Mouse (Mus musculus) frontal cortex, adult (tissue): ENCODE data around the gene Gm5475.

Source experiments
- ATAC-seq: cut with Nextera tagmentation; 2 replicates; pipeline ENCODE4 v1.9.2; 2017; ENCODE audit warnings: mild to moderate bottlenecking, moderate library complexity, mixed read lengths; ENCODE audit not compliant: low TSS enrichment

Gene Gm5475

DNA sequence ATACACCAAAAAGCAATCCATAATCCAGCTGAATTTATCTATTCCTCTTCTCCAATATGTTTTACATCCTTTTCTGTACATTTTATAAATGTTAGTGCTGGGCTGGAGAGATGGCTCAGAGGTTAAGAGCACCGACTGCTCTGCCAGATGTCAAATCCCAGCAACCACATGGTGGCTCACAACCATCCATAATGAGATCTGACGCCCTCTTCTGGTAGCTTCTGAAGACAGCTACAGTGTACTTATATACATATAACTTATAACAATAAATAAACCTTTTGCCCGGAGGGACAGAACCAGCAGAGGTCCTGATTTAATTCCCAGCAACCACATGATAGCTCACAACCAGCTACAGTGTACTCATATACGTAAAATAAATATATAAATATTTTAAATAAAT is 26.6 kb downstream of the Gm5475 start:
- ATAC-seq, result no peak

DNA sequence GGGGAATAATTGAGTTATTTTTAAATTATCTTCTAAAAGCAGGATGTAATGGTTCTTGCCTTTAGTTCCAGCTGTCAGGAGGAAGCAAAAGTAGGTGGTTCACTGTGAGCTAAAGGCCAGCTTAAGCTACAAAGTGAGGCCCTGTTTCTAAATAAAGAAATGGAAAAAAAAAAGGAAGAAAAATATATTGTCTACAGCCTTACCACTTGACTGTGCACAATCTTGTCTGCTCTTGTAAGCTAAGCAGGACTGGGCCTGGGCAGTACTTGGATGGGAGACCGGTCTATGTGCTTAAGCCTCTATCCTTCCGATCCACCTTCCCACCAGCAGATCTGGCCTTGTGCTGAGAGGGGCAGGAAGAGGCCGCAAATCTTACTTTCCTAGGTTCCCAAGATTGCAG is 27.5 kb downstream of the Gm5475 start:
- no peak for ATAC-seq

DNA sequence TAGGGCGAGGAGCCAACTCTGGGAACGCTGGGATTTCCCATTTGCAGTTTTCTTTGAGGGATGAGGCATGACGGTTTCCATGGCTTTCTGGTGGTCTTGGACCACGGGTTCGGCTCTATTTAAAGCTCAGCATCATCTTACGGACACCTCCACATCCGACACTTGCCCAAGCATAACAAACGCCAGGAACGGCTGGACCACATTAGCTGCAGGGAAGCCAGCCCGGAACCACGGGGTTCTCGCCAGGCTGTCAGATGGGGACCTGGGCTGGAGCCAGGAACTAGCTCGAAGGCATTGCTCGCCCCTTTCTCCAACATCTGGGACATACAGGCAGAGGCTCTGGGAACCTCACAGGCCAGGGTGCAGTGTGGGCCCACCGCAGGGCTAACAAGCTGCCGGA is 29.3 kb downstream of the Gm5475 start:
- peak; percentile 65; the same call in 1 of the 2 replicates for ATAC-seq

DNA sequence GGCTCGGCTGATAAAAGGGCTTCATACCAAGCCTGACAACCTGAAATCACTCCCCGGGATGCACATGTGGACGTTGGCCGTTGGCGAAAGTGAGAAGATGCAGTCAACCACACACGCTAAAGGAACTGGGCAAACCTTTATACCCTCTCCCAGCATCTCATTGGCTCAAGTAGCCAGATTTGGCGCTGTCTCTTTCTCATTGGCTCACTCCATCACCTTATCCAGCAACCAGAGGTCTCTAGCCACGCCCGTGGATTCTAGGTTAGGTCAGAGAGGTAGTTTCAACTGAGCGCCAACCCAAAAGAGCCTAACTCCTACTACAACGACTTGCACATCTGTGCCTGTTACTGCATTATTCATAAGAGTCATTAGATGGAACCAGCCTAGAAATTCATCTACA is 30.5 kb downstream of the Gm5475 start:
- no peak for ATAC-seq

GRCm38 (mm10) chr15:100456356-100456991 is 34.5 kb downstream of the Gm5475 start:
- ATAC-seq, result no peak

- peak; percentile 92 for ATAC-seq
These were observed 35.4 kb downstream of the Gm5475 start for GRCm38 (mm10) chr15:100457340-100457739.

GRCm38 (mm10) chr15:100458055-100458454 is 36.1 kb downstream of the Gm5475 start:
- 0 out of 2 replicates have a peak, but pooled peaks have one; percentile 31 for ATAC-seq

DNA sequence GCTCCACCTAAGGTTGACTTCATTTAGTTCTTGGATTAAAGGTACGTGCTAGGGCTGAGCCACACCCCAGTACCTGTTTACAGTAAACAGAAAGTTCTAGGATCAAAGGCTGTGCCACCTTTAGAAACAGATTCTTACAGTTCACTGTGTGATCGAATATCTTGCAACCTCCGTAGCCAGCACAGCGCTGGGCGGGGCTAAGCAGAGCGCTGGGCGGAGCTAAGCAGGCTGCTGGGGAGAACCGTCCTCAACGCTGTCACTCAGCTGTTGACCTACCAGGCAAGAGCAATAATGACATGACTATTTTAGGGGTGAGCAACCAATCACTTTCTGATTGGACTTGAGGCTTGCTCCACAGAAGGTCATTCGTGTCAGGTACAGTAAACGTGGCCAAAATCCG is 39.0 kb downstream of the Gm5475 start:
- no peak for ATAC-seq

DNA sequence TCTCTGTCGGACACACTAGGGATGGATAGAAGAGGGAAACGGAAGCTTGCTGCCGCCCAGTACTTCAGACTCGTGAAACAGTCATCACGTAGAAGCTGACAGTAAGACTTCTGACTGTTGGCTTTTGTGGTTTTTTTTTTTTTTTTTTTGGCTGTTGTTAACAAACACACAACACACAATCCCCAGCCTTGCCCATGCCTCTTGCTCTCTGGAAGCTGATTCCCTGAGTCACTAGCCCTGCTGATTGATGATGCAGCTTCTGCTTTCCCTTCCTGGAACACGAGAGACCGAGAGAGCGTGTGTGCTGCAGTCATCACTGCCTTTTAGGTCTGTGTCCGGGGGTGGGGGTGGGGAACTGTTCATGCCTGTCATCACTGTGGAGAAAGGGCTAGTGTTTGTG is 39.7 kb downstream of the Gm5475 start:
- no peak for ATAC-seq

GRCm38 (mm10) chr15:100462086-100462485 is 40.1 kb downstream of the Gm5475 start:
- no peak for ATAC-seq

DNA sequence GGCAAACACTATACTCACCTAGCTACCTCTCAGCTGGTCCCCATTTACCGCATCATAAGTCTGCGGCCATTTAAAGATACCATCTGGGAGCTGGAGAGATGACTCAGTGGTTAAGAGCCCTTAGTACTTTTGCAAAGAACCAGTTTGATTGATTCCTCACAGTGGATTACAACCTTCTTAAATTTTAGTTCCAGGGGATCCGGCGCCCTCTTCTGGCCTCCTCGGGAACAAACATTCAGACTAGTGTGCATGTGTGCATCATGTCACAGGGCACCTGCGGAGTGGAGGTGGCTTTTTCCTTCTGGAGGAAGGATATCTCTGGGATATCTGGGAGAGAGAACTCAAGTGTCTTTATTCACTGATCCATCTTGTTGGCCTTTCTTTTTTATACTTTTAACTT is 41.8 kb downstream of the Gm5475 start:
- peak; percentile 42 for ATAC-seq

- ATAC-seq, result no peak
These were observed 43.5 kb downstream of the Gm5475 start for GRCm38 (mm10) chr15:100465432-100465831.

- no peak for ATAC-seq
These were observed 45.8 kb downstream of the Gm5475 start for GRCm38 (mm10) chr15:100467738-100468137.

DNA sequence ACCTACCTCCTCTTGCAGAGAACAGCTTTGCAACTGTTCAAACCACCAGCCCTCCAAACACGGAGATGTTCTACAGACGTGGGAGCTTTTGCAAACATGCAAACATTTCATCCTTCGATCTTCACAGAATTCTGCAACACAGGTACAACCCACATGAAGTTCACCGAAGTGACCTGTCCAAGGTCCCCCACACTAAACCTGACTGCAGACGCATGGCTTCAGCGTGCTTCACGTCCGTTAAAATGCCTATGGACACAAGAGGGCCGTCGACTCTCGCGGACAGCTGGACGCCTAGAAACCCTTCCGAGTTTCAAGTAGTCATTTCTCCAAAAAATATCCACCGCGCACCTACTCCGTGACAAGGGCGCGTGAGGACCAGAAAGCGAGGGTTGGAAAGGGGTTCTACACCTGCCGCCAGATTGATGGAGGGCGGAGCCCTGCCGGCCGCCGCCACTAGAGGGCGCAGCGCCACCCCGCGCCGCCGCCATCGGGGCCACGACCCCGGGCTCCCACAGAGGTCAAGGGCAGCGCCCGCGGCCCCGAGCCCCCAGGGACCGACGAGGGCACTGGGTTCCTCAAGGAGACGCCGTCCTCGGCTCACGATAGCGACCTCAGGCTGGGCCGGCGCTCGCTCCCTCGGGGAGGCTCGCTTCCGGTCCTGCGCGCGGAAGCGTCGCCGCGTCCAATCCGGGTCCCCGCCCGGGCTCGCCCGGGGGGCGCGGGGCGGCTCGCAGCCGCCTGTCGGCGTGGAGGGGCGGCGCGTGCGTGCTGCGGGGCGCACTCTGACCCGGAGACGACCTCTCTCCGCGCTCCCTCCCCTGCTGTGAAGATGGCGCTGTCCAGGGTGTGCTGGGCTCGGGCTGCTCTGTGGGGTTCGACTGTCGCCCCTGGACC is 46.6 kb downstream of the Gm5475 start, which contains the start of gene Letmd1:
Gene Letmd1 (plus strand): TSS at position 729 of the 894 bp plus-strand sequence.
- ATAC-seq, result peak; percentile 92

DNA sequence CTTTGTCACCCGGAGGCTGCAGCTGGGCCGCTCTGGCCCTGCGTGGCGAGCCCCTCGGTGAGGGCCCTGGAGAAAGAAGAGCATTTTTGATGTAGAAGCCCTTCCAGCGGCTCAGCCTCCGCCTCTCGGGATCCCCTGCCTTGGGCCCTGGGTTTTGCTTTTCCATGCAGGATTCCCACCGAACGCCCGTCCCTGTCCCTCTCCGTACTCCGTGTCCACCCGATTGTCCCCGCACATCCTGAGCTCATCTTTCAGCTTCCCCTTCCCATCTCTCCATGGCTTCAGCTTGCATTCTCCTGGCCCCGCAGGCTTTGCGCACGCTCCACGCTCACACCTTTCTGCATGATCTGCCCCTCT is 47.2 kb downstream of the Gm5475 start:
- peak; percentile 24; the same call in 1 of the 2 replicates for ATAC-seq

DNA sequence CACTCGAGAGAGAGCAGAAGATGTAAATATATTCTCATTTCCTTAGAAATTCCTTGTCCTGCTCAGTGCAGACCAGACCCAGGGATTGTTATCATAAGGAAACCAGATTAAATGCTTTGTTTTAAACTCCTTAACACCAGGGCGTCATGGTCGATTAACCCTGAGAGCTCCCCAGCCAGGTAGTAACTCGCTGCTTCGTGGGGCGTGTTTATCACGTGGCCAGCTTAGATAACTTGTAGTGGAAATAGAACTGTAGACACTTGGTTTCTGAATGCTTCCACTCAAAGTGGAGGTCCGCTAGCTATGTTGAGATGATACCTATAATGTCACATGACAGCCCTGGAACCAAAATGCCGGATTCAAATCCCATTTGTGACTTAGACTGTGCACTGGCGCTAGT is 48.1 kb downstream of the Gm5475 start:
- ATAC-seq, result no peak

DNA sequence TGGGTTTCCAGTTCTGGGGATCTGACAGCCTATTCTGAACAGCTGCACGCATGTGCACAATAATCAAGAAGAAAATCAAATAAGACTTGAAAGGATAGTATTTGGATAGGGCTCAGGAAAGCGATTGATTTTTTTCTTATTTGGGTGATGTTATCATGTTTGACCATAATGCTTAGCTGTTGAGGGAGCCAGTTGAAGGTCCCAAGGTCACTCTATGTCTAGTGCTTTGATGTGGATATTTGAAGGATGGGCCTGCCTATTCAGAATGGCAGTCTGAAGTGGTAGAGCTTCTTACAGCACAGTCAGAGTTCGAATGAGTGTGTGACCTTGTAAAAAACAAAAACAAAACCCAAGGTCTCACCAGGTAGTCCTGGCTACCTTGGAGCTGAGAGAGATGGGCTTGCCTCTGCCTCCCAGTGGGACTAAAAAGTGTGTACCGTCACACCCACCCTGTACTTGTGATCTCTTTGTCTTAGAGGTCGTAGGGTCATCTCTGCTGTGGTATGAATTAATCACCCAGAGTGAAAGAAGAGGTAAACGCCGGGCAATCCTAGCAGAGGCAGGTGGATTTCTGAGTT is 52.1 kb downstream of the Gm5475 start:
- no peak for ATAC-seq
